Mouse (Mus musculus) ES-E14 (cell line): Measurements from ENCODE around the gene Tor1b. TPM values are rescaled to one million over a fixed set of nuclear protein-coding genes. Genes with fewer than 3 reads are reported as not detected.

Experiments used
- DNase-seq: peaks from one replicate; pipeline ENCODE4 v3.0.0-alpha.2; 2013; ENCODE audit warnings: low read depth, low spot score
- H3K27ac ChIP-seq: 2 replicates; pipeline ENCODE4 v1.5.1; 2012; ENCODE audit warnings: low read depth, mild to moderate bottlenecking, low read length, moderate library complexity, mixed read lengths; ENCODE audit not compliant: poor library complexity, insufficient read depth, severe bottlenecking
- H3K36me3 ChIP-seq: 2 replicates; pipeline ENCODE4 v1.6.1; 2012; ENCODE audit warnings: mild to moderate bottlenecking, low read length, moderate library complexity, mixed read lengths; ENCODE audit not compliant: control insufficient read depth, poor library complexity, insufficient read depth, severe bottlenecking
- H3K4me1 ChIP-seq, 2 experiments: fragments of 150-350 bp in 1 of 2; sonication (generic) in 1 of 2; 2 replicates each; pipeline ENCODE4 v1.6.1; 2012; ENCODE audit warnings: low read length in 2 of 2, mild to moderate bottlenecking in 1 of 2, mixed read lengths in 1 of 2; ENCODE audit not compliant: control insufficient read depth in 2 of 2, insufficient read depth in 2 of 2, poor library complexity in 1 of 2
- H3K4me3 ChIP-seq, 2 experiments: fragments of 150-350 bp in 1 of 2; sonication (generic) in 1 of 2; 2 replicates each; pipeline ENCODE4 v1.5.1; 2012; ENCODE audit warnings: low read length in 2 of 2, low read depth in 1 of 2, mild to moderate bottlenecking in 1 of 2, mixed read lengths in 1 of 2; ENCODE audit not compliant: insufficient read depth in 1 of 2, poor library complexity in 1 of 2, severe bottlenecking in 1 of 2
- H3K9ac ChIP-seq: 2 replicates; pipeline ENCODE4 v1.6.1; 2012; ENCODE audit warnings: low read depth, mild to moderate bottlenecking, low read length, mixed read lengths; ENCODE audit not compliant: poor library complexity, insufficient read depth, severe bottlenecking
- H3K9me3 ChIP-seq: fragments of 150-350 bp; sonication (generic); 2 replicates; pipeline ENCODE4 v1.6.1; 2012; ENCODE audit warnings: low read depth, mild to moderate bottlenecking, low read length; ENCODE audit not compliant: control insufficient read depth, insufficient read depth
- CHD2 ChIP-seq: IDR thresholded peaks from 2 replicates; pipeline ENCODE4 v1.6.1; 2014; ENCODE audit warnings: mild to moderate bottlenecking, low read depth, low read length, inconsistent platforms
- HCFC1 ChIP-seq: IDR thresholded peaks from 2 replicates; pipeline ENCODE4 v1.6.1; 2012; ENCODE audit warnings: low read length, inconsistent platforms, borderline replicate concordance; ENCODE audit not compliant: insufficient read depth
- MAFK ChIP-seq: IDR thresholded peaks from 2 replicates; pipeline ENCODE4 v1.6.1; 2014; ENCODE audit warnings: mild to moderate bottlenecking, low read depth, low read length, inconsistent platforms; ENCODE audit not compliant: insufficient read depth
- ZC3H11A ChIP-seq: IDR thresholded peaks from 2 replicates; pipeline ENCODE4 v1.6.1; 2012; ENCODE audit warnings: low read depth, mild to moderate bottlenecking, inconsistent platforms, low read length, borderline replicate concordance
- ZNF384 ChIP-seq: IDR thresholded peaks from 2 replicates; pipeline ENCODE4 v1.6.1; 2012; ENCODE audit warnings: low read depth, low read length, inconsistent platforms
- in situ Hi-C, 2 experiments: fragments of 600-800 bp; cut with MboI; formaldehyde crosslinking; loops; one replicate each; pipeline ENCODE4 v1.15.1; 2025; ENCODE audit warnings: low sequenced_read_pairs in 2 of 2, inconsistent platforms in 1 of 2; ENCODE audit not compliant: unreplicated experiment in 2 of 2
- total RNA-seq: library from RNA; depleted of rRNA; stranded (reverse); fragments of 300-350 nt; gene quantifications from 2 replicates; pipeline ENCODE4 v1.2.3, GENCODE M21; 2012; rRNA removed

Gene Tor1b
- total RNA-seq, 1 experiment, result 67.8 TPM

- Histone ChIP-seq H3K27ac (no peak overlapping the region), H3K9me3 (no peaks in the 10 kb centered on the region), H3K9ac (no peak overlapping the region), H3K4me3 (no peak overlapping the region), H3K36me3 (no peaks in the 10 kb centered on the region; the same call in 1 of the 2 replicates), H3K4me1 (peaks cover 0 to 2% of the 10 kb centered on the region in 2 experiments; a peak in 1 of 4 replicates)
- DNase-seq, result no peak
- in situ Hi-C loops, result no loop called here
- TF ChIP-seq MAFK (no peak), CHD2 (no peak), HCFC1 (no peak), ZNF384 (no peak), ZC3H11A (no peak)
Measured at GRCm38 (mm10) chr2:31002857-31003256, 50.1 kb downstream of the Tor1b start.

GRCm38 (mm10) chr2:31005453-31005852 lies 52.7 kb downstream of the Tor1b start:
- H3K9me3 ChIP-seq, result no peaks in the 10 kb centered on the region
- no peak for DNase-seq
- no peak for TF ChIP-seq ZC3H11A
- no peak for TF ChIP-seq CHD2
- TF ChIP-seq MAFK, result no peak
- no peak for TF ChIP-seq HCFC1
- TF ChIP-seq ZNF384, result no peak
- H3K27ac ChIP-seq, result no peak overlapping the region
- in situ Hi-C loops, result no loop called here
- H3K9ac ChIP-seq, result no peak overlapping the region
- H3K4me3 ChIP-seq, result no peak overlapping the region
- no peaks in the 10 kb centered on the region for H3K36me3 ChIP-seq
- peaks cover 0 to 2% of the 10 kb centered on the region in 2 experiments; a peak in 1 of 4 replicates for H3K4me1 ChIP-seq

GRCm38 (mm10) chr2:31006434-31006833 lies 53.7 kb downstream of the Tor1b start:
- Histone ChIP-seq H3K9me3 (no peaks in the 10 kb centered on the region), H3K9ac (no peak overlapping the region), H3K4me3 (no peak overlapping the region), H3K36me3 (no peaks in the 10 kb centered on the region), H3K27ac (no peak overlapping the region), H3K4me1 (peaks cover 0 to 2% of the 10 kb centered on the region in 2 experiments; a peak in 1 of 4 replicates)
- in situ Hi-C loops, result no loop called here
- no peak for TF ChIP-seq HCFC1
- no peak for TF ChIP-seq MAFK
- no peak for TF ChIP-seq CHD2
- no peak for TF ChIP-seq ZNF384
- no peak for TF ChIP-seq ZC3H11A
- no peak for DNase-seq

GRCm38 (mm10) chr2:31007208-31007607 lies 54.4 kb downstream of the Tor1b start:
- Histone ChIP-seq H3K9me3 (no peaks in the 10 kb centered on the region), H3K27ac (no peak overlapping the region), H3K4me3 (no peak overlapping the region), H3K9ac (no peak overlapping the region), H3K4me1 (peaks cover 0 to 2% of the 10 kb centered on the region in 2 experiments; a peak in 1 of 4 replicates), H3K36me3 (no peaks in the 10 kb centered on the region)
- no peak for DNase-seq
- no peak for TF ChIP-seq HCFC1
- TF ChIP-seq ZC3H11A, result no peak
- no peak for TF ChIP-seq ZNF384
- no peak for TF ChIP-seq MAFK
- no peak for TF ChIP-seq CHD2
- in situ Hi-C loops, result no loop called here

Other genes starting within 250 kb of the Tor1b start
- 1.9 and 2.6 TPM in 2 replicates for gene 1700001O22Rik, start 149.3 kb upstream of the Tor1b start, total RNA-seq
- gene Ntmt1, start 145.1 kb upstream of the Tor1b start, total RNA-seq, result 47.3 and 55.2 TPM in 2 replicates
- 73.6 and 88.1 TPM in 2 replicates for gene Asb6, start 122.6 kb upstream of the Tor1b start, total RNA-seq
- gene Prrx2, start 118.0 kb upstream of the Tor1b start, total RNA-seq, result 8.7 and 16.2 TPM in 2 replicates
- 25.5 and 30.3 TPM in 2 replicates for gene Ptges, start 23.1 kb upstream of the Tor1b start, total RNA-seq
- gene Tor1a, start 15.0 kb downstream of the Tor1b start, total RNA-seq, result 73.6 and 93.0 TPM in 2 replicates
- 36.6 and 48.8 TPM in 2 replicates for gene BC005624, start 29.2 kb downstream of the Tor1b start, total RNA-seq
- 8.5 and 12.8 TPM in 2 replicates for gene Usp20, start 29.3 kb downstream of the Tor1b start, total RNA-seq
- 15.1 and 16.5 TPM in 2 replicates for gene Fnbp1, start 189.0 kb downstream of the Tor1b start, total RNA-seq
- gene Gpr107, start 199.4 kb downstream of the Tor1b start, total RNA-seq, result 111 and 156 TPM in 2 replicates